In the genomic region with DNA sequence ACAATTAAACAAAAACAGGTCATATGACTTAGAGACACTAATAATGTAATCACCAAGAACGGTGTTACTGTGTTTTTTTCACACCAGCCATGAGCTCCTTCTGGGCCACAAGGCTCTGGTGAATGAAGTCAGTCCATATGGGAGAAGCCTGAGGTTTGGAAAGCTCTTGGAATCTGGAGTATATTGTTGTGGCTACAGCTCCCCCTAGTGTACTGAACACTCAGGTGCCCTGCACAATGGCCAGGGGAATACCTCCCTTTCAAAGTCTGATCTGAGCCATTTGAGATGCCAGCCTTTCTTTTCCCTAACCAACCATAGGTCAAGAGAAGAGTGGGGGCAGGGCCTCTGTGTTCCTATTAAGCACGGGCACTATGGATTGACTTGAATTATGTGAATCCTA, we compare ENCODE assay signal across 8 mouse cellular contexts.
DNase-seq lines count a peak whose midpoint lies in the region; ATAC-seq lines count a peak whose summit lies in the region.

No protein-coding gene starts in this region.

- no peaks in the 10 kb centered on the region for H3K9me3 ChIP-seq in forebrain, embryonic 12.5 days
- no peaks in the 10 kb centered on the region for H3K9me3 ChIP-seq in liver, embryonic 15.5 days (replicated peaks)
- no peaks in the 10 kb centered on the region for H3K9me3 ChIP-seq in neural tube, embryonic 13.5 days

- H3K36me3 ChIP-seq in forebrain, embryonic 12.5 days (replicated peaks), result no peaks in the 10 kb centered on the region
- no peaks in the 10 kb centered on the region for H3K36me3 ChIP-seq in liver, embryonic 15.5 days (replicated peaks)
- no peaks in the 10 kb centered on the region for H3K36me3 ChIP-seq in neural tube, embryonic 13.5 days

- H3K9ac ChIP-seq in forebrain, embryonic 12.5 days, result no peak overlapping the region
- H3K9ac ChIP-seq in liver, embryonic 15.5 days, result no peak overlapping the region
- no peak overlapping the region for H3K9ac ChIP-seq in neural tube, embryonic 13.5 days

- H3K27ac ChIP-seq in forebrain, embryonic 12.5 days, result no peak overlapping the region
- no peak overlapping the region for H3K27ac ChIP-seq in liver, embryonic 15.5 days (replicated peaks)
- H3K27ac ChIP-seq in neural tube, embryonic 13.5 days (replicated peaks), result no peak overlapping the region

- no peak overlapping the region for H3K4me3 ChIP-seq in forebrain, embryonic 12.5 days (replicated peaks)
- no peak overlapping the region for H3K4me3 ChIP-seq in liver, embryonic 15.5 days (replicated peaks)
- H3K4me3 ChIP-seq in neural tube, embryonic 13.5 days, result no peak overlapping the region

- no peaks in the 10 kb centered on the region for H3K4me1 ChIP-seq in forebrain, embryonic 12.5 days
- H3K4me1 ChIP-seq in liver, embryonic 15.5 days (replicated peaks), result peaks cover 5% of the 10 kb centered on the region; the same call in 1 of the 2 replicates
- 0 out of 2 replicates have a peak, but pooled peaks cover 8% of the 10 kb centered on the region for H3K4me1 ChIP-seq in neural tube, embryonic 13.5 days (replicated peaks)

- peak; percentile 12 for DNase-seq in MEL-GATA-1-ER (ENCODE audit: extremely low read depth, low read depth)
- DNase-seq in c-Kit-positive CD71-positive TER-119-negative erythroid progenitor cells, embryonic 14.5 days (ENCODE audit: low read depth), result peak; percentile 6
- peak; percentile 79 for DNase-seq in heart, postnatal 4 days
- DNase-seq in layer of hippocampus, adult 11-12 months (ENCODE audit: low spot score), result peak; percentile 88
- DNase-seq in thymus, postnatal 4 days, result peak; percentile 53

- ATAC-seq in forebrain, embryonic 12.5 days (ENCODE audit: low FRiP score), result peak; percentile 92
- ATAC-seq in liver, embryonic 15.5 days (ENCODE audit: insufficient read depth), result 0 out of 2 replicates have a peak, but pooled peaks have one; percentile 15
- peak; percentile 87 for ATAC-seq in neural tube, embryonic 13.5 days (ENCODE audit: low read depth)

- 6% methylated on average over 2 of the region's 2 CpGs for WGBS in forebrain, embryonic 12.5 days
- WGBS in liver, embryonic 15.5 days (ENCODE audit: insufficient replicate concordance), result 4% methylated on average over 2 of the region's 2 CpGs
- WGBS in neural tube, embryonic 13.5 days, result 5% methylated on average over 2 of the region's 2 CpGs

- no peak overlapping the region for H3K4me2 ChIP-seq in forebrain, embryonic 12.5 days
- no peak overlapping the region for H3K4me2 ChIP-seq in liver, embryonic 15.5 days
- H3K4me2 ChIP-seq in neural tube, embryonic 13.5 days, result no peak overlapping the region

- H3K27me3 ChIP-seq in forebrain, embryonic 12.5 days, result no peaks in the 10 kb centered on the region
- no peaks in the 10 kb centered on the region for H3K27me3 ChIP-seq in liver, embryonic 15.5 days
- no peaks in the 10 kb centered on the region for H3K27me3 ChIP-seq in neural tube, embryonic 13.5 days

Comparison
In these comparisons a context has a peak if more than half of its experiments do, and no peak if none do; other contexts are left out.
1. DNase-seq: peak in every context shown above with its lines; median percentile 88 in layer of hippocampus, adult 11-12 months; 79 in heart, postnatal 4 days; 53 in thymus, postnatal 4 days; 12 in MEL-GATA-1-ER; 6 in c-Kit-positive CD71-positive TER-119-negative erythroid progenitor cells, embryonic 14.5 days.
2. ATAC-seq: peak in every context shown above with its lines; median percentile 92 in forebrain, embryonic 12.5 days; 87 in neural tube, embryonic 13.5 days; 15 in liver, embryonic 15.5 days.